Mouse (Mus musculus): ENCODE measurements around the gene Kdm4b.

Gene Kdm4b

DNA sequence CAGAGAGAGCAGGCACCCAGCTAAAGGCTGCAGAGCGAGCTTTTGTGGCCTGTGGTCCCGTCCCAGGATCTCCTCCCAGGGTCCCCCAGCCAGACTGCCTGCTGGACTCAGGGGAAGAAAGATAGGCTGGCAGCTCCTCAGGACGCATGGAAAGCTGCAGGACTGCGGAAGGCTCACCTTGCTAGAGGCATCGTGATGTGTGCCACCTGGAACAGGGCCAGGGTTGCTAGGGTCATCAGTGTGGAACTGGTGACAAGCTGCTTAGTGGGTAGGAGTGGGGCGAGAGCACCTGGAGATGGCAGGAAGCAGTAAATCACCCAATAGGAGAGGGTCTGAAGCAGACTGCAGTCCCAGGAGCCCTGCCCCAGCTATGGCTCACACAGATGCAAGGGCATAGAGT lies 61.8 kb downstream of the Kdm4b start:
- DNase-seq (ENCODE audit: low read depth): no peak

DNA sequence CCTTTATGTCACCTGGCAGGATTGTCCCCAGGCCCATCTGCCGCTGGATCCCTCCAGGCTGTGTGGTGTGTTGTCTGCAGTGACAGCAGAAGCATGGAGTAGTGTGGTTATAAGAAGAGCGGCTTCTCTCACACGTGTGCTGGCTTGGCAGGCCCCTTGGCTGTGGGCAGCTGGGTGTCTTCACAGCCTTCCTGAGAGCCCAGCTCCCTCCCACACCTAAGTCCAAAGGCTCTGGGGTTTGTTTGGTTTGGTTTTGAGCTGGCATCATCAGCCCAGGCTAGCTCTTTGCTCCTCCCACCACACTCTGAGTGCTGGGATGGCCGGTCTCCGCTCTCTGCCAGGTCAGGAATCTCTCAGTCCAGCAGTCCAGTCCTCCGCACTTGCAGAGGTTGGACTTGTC lies 67.4 kb downstream of the Kdm4b start:
- DNase-seq (ENCODE audit: low read depth): no peak

DNA sequence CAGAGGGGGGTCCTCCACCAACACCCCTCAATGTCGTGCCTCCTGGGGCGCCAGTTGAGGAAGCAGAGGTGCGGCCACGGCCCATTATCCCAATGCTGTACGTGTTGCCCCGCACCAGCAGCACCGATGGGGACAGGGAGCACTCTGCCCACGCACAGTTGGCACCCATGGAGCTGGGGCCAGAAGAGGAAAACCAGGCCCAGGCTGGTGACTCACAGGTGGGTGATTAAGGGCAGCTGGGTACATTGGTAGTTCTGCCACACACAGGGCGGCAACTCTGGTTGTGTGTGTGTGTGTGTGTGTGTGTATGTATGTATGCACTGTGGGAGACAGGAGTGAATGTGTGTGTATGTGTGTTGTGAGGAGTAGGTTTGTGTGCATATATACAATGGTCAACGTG lies 68.0 kb downstream of the Kdm4b start:
- no peak for DNase-seq (ENCODE audit: low read depth)

DNA sequence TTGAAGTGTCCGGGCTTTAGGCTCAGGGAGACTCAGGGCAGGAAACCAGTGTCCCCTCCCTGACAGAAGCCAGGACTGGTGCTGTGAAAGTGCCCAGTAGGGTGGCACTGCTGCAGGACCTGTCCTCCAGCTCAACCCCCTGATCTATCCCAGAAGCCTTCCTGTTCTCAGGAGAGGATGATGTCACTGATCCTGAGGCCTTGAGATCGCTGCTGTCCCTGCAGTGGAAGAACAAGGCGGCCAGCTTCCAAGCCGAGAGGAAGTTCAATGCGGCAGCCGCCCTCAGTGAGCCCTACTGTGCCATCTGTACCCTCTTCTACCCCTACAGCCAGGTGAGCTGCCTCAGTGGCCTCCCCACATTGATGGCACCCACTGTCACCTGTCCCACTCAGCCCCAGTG lies 70.2 kb downstream of the Kdm4b start:
- no peak for DNase-seq (ENCODE audit: low read depth)

DNA sequence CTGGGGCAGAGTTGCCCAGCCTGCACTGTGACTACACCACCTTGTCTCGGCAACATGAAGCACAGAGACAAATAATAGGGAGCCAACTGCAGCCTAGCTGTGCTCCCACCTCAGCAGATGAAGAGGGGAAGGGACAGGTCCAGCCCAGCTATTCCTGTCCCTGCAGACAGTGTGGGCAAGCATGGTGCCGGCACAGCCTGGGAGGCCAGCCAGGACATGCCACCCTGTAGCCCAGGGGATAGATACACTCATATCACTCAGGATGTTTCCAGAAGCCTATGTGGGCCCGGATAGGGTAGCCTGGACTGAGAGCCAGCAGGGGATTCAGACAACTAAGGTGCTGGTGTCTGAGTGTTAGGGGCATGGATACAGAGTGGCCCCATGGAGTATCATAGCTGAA lies 74.4 kb downstream of the Kdm4b start:
- DNase-seq (ENCODE audit: low read depth): no peak

DNA sequence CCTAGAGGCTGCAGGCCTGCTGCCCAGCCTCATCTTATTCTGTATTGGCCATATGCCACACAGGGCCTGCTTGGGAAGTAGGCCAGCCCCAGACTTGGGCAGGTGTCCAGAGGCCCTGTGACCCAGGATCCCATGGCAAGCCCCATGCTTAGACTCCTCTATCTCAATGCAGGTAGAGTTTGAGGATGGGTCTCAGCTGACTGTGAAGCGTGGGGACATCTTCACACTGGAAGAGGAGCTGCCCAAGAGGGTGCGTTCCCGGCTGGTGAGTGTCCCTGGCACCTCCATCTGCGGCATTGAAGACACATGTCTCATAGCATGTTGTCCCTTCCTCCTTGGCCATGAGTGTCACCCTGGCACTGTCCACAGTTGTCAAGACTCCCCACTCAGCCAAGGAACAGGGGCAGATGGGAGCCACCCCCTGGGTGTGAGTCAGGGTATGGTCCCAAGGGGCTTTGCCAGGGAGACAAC lies 75.2 kb downstream of the Kdm4b start:
- no peak for DNase-seq (ENCODE audit: low read depth)

DNA sequence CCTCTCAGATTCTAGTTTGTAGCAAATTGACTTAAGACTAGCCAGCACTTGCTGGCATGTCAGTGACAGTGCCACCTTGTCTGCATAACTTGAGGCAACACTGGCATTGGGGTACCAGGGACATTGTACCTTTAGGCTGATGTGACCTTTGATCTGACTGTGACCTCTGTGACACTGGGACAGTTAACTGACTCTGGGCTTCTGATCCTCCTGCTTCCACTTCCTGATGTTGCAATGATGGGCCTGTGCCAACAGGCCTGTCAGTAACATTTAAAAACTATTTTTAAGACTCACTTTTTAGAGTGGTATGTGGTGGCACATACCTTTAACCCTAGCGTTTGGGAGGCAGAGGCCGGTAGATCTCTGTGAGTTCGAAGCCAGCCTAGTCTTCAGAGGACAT lies 79.5 kb downstream of the Kdm4b start:
- DNase-seq (ENCODE audit: low read depth): no peak

DNA sequence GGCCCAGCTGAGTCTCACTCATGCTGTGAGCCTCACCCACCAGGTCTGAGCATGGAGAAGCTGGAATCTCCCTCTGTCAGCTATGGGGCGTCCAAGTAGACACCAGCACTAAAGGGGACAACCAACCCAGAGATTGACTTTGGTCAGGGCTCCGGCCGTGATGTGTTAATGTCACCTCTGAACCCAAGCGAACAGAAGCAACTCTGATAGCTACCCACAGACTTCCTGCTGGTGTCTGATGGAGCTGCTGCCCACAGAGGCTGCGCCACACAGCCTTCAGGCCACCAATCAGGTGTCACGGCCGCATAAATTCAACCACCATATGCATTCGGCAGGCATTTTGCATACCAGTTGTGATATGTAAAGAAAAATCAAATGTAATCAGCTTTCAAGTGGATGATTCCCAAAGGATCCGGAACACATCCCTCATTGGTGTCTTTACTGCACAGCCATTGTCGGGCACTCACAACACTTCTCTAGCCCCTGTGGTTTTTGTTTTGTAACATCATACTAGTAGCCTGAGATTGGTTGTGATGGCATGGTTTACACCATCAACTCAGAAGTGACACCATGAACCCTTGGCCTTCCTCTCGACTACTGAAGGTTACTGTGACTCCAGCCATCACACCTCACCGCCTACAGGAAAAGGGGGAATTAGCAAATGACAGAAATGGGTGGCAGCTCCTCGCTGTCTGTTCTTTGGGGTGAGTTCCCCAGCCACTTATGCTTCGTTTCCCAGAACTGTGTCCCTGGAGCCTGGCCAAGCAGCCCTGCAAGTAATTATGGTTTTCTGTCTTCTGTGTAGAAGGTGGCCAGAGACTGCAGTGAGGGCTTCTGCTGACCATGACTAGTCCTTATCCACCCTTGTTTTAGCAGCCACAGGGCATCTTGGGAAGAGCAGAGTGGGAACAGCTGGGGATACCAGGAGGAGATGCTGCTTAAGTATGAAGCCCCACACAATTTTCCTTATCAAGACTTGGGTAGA lies 80.3 kb downstream of the Kdm4b start:
- no peak for DNase-seq (ENCODE audit: low read depth)

DNA sequence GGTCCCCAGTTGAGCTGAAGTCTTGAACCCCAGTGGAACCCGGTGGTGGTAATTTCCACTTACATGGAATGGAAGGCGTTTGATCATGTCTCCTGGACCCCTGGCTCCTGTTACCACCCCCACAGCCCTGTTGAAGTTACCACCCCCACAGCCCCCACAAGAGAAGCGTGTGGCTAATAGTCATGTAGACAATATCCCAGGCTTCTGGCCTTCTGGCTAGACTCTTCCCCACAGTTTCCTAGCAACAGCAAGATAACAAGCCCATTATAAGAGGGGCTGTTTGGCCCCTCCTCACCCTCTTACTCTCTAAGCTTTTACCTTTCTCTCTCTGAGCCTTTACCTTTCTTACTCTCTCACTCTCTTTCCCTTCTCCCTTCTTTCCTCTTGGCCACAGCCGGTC lies 81.0 kb downstream of the Kdm4b start:
- no peak for DNase-seq (ENCODE audit: low read depth)

DNA sequence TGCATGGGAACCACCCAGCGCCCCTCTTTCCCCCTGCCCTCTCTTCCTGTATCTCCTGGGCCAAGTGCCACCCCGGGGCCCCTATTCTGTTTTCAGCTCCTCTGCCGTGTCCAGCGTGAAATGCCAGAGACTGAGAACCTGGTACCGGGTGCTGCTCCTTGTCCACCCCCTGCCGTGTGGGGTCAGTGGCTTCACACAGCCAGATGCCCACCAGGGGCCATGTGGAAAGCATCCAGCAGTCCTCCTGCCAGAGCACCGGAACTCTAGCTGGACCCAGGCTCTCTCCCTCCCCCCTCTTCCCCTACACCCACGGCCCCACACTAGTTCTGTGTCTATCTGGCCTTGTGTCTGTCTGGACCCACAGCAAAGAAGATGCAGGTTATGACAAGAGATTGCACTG lies 81.5 kb downstream of the Kdm4b start:
- no peak for DNase-seq (ENCODE audit: low read depth)

DNA sequence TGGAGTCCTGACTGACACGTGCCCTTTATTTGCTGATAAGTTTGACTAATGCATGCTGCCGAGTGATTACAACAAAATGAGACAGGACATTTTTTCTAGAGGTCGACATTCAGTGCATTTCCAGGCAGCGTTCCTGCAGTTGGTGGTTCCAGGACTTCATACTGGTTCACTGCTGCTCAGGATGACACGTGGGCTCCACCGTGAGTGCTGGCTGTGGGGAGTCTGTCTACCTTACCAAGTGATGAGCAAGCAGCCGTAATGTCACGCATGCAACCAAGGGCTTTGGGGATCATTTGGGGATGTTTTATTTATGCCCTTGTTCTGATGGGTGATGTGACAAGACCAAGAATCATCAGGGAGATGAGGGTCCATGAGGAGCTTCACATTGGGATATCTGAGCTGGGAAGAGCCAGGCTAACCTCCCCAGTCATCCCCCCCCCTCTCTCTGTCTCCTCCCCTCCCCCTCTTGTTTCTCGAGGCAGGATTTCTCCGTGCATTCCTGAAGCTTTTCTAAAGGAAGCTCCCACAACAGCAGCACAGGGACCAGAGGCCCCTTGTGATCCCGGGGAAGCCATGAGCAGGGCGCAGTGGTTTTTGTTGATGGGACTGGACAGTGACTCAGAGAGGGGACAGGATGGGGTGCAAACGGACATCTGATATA lies 83.2 kb downstream of the Kdm4b start:
- no peak for DNase-seq (ENCODE audit: low read depth)

DNA sequence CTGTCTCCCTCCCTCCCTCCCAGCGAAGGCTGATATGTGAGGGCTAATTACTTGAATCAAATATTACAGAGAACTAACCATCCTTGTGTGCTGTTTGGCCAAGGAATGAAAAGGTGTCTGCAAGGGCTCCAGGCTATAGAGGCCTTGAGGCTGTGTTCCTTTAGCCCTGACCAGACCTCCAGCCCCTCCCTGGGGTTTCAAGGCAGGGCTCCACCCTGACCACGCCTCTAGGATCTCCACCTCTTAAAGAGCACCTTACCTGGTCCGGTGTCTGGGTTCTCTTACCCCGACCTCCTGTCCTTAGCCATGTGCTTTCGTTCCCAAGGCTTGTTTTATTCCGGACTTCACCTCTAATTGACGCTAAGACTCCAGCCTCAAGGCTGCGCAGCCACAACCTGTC lies 83.9 kb downstream of the Kdm4b start:
- DNase-seq (ENCODE audit: low read depth): no peak

DNA sequence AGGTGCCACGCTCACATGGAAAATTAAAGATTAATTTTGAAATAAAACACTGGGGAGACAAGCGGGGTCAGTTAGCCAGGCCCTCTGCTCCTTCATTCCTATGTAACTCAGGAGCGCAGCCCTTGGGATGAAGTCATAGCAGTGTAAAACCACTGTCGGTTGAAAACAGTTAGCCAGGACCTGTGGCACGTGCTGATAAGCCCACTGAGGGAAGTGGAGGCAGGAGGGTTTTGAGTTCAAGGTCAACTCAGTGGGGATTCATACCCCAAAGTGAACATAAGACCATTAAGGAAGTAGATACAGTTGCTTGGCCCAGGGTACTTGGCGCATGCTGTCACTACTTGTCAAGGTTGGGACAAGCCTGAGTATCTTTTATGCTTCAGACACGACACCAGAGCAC lies 85.6 kb downstream of the Kdm4b start:
- DNase-seq (ENCODE audit: low read depth): no peak

DNA sequence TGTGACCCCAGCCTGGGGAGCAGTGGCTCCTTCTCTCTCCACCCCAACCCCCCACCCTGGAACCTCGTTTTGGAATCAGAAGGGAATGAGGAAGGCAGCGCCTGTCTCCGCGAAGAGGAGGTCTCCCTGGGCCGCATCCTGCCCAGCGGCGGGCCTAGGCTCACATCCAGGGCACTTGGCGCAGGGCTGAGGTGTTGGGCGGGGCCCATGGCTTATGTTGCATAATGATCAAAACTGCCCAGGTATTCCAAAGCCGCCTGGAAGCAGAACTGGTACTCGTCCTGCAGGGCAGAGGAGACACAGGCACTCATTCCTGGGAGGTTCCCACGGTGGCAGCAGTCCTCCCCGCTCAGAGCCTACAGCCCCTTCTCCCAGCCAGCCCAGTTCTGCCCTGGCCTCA lies 87.3 kb downstream of the Kdm4b start:
- no peak for DNase-seq (ENCODE audit: low read depth)

DNA sequence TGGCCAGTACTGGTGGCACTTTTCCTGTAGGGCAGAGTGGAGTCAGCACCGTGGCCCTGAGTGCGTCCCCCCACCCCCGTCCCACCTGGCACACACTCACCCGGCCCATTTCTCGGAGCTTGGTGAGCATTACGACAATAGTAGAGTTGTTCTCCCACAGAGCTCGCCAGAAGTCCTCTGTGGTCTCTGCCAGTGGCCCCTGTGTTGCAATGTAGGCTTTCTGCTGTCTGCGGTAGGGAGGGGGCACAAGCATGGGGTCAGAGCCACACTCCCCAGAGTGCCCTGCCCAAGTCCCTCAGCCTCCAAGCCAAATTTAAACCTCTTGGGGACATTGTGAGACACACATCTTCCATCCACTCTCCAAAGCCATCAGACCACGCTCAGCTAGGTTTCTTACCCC lies 88.9 kb downstream of the Kdm4b start:
- DNase-seq (ENCODE audit: low read depth): no peak

DNA sequence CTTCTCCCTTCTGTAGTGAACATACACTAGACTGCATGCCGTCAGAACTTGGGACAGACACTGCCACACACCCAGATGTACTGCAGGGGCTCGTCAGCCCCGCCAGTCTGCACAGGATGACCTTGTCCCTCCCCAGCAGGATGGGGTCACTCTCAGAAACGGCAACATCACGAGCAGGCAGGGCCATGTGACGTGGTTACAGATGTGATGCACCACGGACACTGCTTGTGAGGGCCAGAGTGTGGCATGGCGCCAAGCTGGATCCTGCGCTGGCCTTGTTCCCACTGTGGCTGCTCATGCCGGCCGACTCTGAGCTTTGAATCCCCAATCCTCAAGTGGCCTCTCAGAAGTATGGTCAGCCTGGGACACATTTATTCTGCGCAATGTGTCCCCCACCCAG lies 92.4 kb downstream of the Kdm4b start:
- DNase-seq (ENCODE audit: low read depth): no peak

DNA sequence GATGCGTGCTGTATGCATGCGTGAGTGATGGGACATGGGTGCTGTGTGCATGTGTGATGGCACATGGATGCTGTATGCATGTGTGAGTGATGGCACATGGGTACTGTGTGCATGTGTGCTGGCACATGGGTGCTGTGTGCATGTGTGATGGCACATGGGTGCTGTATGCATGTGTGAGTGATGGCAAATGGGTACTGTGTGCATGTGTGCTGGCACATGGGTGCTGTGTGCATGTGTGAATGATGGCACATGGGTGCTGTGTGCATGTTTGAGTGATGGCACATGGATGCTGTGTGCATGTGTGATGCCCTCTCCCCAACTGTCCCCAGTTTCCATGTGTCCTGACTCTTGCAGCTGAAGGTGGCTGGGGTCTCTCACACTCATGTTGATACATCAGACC lies 94.2 kb downstream of the Kdm4b start:
- DNase-seq (ENCODE audit: low read depth): no peak

DNA sequence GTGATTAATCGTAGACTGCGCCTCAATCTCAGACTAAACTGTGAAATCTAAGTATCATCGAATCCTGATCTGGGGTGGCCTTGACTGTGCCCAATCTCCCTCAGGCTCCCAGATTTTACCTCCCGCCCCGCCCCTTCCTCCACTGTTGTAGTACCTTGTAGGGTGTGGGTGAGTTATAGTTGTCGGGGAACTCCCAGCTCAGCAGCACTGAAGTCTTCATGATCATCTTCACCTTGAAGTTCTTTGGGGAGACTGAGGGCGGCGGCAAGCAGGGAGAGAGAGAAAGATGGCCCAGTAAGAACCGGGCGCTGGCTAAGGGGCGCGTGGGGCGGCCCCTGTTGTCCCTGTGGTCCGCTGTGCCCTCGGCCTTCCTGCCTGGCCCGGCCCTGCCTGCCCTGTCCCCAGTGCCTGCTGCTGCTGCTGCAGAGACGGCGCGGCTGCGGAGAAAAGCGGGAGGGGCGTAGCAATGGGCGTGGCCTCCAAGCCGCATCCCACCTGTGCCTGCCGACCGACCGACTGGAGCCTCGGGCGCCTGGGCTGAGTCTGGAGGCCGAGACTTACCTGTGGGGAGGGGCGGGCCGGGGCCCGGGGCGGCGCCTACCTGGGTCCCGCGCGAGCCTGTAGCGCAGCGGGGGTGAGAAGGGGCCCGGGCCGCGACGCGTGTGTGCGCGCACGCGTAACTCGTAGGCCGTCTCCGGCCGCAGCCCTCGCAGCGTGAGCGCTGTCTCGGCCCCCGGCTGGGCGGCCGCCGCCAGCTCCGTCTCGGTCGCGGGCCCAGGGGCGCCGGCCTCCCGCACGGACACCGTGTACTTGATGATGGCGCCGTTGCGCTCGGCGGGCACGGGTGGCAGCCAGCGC lies 99.1 kb downstream of the Kdm4b start:
- peak; percentile 83 for DNase-seq (ENCODE audit: low read depth)

DNA sequence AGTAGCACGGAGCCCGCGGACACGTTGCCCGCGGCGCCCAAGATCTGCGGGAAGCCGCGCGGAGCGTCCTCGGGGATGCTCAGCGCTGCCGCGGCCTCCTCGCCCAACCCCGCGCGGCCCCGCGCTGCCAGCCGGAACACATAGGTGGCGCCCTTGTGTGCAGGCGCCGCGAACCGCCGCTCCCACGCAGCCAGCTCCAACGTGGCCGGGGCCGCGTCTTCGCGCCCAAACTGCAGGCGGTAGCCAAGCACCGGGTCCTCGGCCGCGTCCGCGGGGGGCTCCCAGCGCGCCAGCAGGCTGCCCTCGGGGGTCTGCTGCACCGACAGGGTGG lies 99.7 kb downstream of the Kdm4b start:
- DNase-seq (ENCODE audit: low read depth): peak; percentile 86

DNA sequence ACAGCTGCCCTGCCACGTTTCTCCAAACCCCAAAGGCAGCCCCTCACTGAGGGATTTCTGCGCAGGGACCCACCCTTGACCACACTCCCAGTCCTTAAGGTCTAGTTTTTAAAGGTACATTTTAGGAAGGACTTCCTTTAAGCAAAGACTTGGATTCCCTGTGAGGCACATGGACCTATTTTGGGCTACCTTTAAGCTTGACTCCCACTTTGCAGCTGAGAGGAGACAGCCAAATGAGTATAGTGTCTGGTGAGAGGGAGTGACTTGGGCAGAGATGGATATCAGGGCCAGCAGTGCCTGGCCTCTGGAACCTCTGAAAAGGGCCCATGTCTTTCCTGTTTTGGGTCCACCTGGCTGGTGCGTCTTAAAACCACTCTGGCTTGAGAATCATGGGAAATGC lies 100.1 kb downstream of the Kdm4b start:
- DNase-seq (ENCODE audit: low read depth): no peak

DNA sequence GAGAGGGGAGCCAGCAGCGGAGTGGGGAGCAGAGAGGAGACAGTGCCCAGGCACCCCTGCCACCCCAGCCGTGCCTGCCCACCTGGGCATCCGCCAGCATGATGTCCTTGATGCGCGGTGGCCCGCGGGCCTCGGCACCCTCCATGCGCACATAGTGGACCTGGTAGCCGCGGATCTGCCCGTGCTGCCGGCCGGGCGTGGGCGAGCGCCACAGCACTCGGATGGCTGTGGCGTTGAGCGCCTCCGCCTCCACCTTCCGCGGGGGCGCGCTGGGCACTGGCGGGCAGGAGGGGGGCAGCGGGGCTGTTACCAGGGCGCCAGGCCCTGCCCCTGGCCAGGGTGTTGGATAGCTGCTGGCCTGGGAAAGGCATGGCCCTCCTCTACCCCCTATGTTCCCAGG lies 102.0 kb downstream of the Kdm4b start:
- DNase-seq (ENCODE audit: low read depth): no peak

DNA sequence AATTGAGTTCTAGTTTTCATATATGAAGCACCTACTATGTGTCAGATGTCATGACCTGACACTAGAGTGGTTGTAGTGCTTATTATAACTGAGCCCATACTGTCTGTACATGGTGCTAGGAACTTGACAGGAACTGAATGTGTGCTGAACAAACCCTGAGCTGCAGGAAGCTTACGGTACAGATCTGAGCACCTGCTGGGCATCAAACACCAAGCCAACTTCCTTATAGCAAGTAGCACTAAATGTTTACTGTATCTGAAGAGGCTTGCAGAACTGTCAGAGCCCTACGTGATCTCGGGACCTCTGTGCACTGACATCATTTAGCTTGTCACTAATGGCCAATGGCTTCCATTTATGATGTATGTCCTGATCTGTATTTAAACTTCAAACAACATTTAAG lies 105.7 kb downstream of the Kdm4b start:
- DNase-seq (ENCODE audit: low read depth): no peak

Measured in induced T-regulatory cell, adult 2 months (primary cell).